Mouse (Mus musculus) fat pad, adult 2 months (tissue): Measurements from ENCODE around the gene Samd5.

Experiments used
- DNase-seq: peaks from one replicate; pipeline ENCODE4 v3.0.0-alpha.2; 2011; ENCODE audit warnings: low read depth, low spot score; ENCODE audit errors: extremely low read depth

Samd5 gene

GRCm38 (mm10) chr10:9674561-9675521, at the start of gene Samd5:
Gene Samd5, minus strand, starts transcription at chr10:9675208.
- DNase-seq, result no peak

GRCm38 (mm10) chr10:9722519-9723303, 47.7 kb upstream of the Samd5 start:
- no peak for DNase-seq

DNA sequence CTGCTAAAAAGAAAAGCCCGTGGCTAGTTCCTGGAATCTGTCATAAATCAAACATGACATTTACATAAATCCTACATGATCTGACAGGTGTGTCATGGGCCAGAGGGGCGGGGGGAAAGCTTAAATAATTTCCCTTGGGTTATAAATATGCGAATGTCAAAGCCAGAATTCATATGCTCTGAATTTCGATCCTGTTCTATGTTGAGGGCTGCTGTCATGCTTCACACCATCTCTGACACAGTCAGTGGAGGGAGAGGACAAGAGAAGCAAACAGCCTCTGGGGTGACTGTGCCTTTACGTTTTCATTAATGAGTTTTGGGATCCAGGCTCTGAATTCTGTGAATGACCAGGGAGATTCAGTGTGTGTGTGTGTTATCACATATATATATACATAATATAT, 45.0 kb upstream of the Samd5 start:
- DNase-seq, result no peak

DNA sequence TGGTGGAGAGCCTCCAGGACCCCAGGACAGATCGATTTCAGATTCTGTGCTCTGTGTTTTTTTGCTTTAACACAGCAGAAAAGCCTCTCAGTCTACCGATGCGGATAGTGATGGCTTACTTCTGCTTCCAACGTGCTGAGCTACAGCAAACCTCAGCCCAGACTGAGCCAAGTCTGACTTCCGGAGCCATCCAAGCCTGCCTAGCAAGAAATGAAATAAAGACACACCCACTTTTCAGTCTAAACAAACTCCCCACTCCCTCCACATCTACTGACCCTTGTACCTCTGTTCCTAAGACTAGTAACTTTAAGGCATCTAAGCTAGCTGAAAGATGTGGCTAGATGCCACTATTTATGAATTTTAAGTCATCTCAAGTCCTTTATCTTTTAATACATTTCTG, 43.1 kb upstream of the Samd5 start:
- no peak for DNase-seq

- no peak for DNase-seq
Observed at GRCm38 (mm10) chr10:9704956-9705355, 29.9 kb upstream of the Samd5 start.

DNA sequence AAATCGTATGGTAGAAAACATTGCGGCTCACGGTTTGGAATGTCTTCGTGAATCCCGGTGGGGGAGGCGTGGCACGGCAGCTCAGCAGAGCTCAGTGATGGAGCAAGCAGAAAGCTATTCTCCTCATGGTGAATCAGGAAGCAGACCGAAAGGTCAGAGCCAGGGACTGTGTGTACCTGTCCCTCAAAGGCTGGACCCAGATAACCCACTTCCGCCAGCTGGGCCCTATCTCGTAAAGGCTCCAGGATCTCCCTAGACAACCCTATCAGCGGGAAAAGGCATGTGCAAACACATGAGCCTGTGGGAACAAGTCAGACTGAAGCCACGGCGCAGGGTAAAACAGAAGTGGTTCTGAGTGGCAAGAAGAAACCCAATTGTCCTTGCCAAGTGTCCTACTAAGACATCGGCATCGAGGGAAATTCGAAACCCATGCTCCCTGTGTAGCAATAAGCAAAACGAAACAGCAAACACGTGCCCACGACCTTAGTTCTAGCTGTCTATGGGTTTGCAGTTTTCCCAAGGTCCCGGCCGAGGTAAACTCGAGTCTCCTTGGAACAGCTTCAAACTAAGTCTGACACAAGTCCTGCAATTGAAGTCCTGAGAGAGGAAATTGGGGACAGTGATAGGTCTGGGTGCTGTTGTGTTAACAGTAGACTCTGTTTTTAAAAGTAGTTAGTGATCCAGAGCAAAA, 24.2 kb upstream of the Samd5 start:
- DNase-seq, result no peak

DNA sequence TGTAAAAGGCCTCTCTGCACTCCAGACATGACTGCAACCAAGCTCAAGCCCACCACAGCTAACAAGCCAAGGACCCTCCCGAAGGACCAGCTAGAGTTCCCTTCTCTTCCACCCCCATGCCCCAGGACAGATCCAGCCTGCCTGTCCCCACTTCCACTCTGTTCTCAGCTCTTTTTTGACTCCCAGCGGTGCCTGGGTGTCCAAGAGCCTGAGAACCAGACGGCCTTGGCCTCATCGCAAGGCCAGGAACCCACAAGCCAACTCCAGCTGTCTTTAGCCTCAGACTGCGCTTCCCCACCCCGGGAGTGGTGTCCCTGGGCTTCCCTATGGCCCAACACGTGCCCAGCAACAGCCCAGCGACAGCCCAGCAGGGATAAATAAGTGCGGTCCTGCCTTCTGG, 23.1 kb upstream of the Samd5 start:
- no peak for DNase-seq

- DNase-seq, result no peak
Observed at GRCm38 (mm10) chr10:9696543-9697141, 21.6 kb upstream of the Samd5 start.

DNA sequence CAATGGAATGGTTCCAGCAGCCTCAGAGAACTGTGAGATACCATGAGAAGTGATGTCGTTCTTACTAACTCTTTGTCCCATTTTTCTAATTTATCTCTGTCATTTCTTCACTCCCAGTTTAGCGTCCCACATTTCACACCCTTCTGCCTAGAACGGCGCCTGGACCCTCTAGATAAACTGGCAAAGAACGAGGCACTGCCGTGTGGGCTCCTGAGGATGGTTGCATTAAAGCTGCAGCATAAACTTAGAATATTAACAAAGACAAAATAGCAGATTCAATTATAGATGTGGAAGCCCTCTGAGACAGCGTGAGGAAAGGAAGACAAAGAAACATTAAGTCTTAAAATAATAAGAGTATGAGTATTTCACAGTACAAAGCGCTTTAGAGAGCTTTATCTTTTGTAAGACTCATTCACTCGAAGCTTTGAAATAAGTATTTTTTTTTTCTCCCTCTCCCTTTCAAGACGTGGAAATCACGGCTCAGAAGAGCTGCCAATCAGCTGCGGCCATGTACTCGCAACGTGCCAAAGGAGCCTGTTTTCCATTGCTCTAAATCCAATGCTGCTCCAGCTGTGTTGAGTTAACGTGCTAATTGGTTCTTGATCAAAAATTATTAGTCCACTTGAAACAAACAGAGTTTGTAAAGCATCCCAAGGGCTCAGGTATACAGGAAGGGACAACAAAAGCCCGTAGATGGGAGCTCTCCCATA, 19.1 kb upstream of the Samd5 start:
- no peak for DNase-seq

DNA sequence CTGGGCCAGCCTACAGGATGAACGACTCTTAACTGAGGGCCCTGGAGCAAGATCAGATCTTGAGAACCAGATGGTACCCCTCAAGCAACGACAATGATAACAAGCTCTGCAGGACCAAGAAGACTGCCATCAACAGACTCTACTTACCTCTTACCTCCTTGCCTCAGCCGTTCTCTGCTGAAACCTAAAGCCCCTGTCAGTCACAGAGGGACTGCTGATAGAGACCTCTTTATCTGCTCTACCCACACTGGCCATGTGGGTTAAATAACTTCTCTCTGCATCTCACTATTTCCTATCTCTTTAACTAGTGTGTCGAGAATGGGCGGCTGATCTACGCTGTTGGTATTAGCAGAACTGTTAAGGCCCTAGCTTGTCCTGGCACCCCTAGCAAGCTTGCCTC, 5.9 kb upstream of the Samd5 start:
- DNase-seq, result no peak

GRCm38 (mm10) chr10:9679911-9680310, 4.9 kb upstream of the Samd5 start:
- DNase-seq, result no peak

DNA sequence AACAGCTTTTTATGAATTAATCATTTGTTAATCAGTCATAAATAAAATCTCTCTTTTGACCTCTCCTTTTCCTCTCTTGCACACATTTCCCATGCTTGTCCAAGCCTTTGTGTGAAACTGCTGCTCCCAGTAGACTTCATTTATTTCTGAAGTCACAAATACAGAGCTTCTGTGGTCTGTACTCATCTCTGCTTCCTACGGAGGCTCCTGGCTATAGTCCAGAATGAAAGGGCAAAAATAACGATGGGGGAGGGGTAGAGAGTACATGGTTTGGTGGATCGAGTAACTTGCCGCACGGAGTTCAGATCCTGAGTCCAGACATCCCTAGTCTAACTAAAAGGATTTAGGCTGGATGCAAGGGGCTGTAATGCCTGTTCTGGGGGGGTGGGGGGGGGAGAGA, 3.1 kb upstream of the Samd5 start:
- no peak for DNase-seq

DNA sequence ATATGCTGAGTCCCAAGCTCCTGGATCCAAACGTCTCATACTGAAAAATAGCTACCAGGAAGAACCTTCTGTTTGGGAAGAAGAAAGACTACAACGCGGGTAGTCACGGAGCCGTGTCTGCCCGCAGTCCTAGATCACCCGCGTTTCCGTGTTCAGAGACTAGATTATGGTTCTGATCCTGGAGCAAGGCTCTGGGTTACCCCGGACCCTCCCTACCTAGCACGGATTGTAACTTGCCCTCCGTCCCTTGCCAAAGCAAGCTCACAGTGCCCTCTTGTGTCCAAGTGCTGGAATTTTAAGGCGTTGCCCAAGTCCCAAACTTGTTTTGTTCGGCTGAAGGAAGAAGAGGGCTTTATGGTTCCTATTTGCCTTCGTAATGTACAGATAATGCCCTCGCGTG, 1.9 kb upstream of the Samd5 start:
- DNase-seq, result no peak

- no peak for DNase-seq
Observed at GRCm38 (mm10) chr10:9676418-9676786, 1.4 kb upstream of the Samd5 start.

DNA sequence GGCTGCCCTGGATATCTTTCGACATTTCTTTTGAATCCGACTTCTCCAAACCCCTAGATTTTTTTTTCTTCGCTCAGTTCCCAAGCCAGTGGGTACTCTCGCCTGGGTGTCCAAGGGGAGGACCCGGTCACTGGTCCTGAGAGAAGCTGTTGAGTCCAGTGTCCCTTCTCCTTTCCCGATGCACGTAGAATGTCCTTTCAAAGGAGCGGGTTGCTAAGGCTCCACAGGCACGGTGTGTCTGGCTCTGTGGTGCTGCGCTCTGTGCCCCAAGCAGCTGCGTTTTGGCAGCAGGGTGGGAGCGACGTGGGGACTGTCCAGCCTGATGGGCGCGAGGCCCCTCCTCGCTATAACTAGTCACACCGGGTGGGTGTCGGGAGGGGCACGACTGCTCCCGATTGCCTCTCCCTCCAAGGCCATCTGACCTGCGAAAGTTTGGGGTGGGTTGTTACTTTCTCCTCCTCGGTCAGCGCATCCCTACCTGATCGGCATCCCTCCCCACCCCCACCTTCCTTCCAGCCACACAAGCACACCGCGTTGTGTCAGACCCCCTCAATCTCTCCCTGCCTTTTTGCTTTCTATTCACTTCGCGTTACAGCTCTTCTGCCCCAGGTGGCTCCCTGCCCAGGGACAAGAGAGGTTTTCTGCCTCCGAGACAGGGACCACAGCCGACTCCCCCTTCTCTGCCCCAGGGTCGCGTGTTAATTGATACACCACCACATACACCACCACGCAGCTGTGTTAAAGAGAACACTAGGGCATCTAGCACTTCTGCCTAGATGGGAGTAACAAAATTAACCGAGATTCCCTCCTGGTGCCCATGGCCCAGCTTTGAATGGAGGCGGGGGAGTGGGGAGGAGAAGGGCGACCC, 776 bp upstream of the Samd5 start:
- DNase-seq, result no peak

DNA sequence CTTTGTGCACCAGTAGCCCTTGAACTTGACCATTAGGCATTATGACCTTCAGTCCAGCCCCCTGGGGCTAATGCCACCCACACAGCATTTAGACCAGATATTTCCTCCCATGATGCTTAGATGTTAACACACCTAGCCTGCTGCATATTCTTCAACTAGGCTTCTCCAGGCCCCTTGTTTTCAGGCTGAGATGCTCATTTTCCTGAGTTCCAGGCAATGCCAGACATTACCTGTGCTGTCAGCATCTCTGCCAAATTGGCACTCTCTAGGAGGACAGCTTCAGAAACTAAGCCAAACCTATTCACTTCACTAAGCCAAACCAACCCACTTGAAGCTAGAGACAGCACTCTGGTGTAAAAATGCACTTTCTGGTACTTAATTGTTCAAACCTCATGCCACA, 1.7 kb downstream of the Samd5 start:
- no peak for DNase-seq

- no peak for DNase-seq
Observed at GRCm38 (mm10) chr10:9672751-9673150, 2.3 kb downstream of the Samd5 start.

GRCm38 (mm10) chr10:9670351-9670750, 4.7 kb downstream of the Samd5 start:
- no peak for DNase-seq

DNA sequence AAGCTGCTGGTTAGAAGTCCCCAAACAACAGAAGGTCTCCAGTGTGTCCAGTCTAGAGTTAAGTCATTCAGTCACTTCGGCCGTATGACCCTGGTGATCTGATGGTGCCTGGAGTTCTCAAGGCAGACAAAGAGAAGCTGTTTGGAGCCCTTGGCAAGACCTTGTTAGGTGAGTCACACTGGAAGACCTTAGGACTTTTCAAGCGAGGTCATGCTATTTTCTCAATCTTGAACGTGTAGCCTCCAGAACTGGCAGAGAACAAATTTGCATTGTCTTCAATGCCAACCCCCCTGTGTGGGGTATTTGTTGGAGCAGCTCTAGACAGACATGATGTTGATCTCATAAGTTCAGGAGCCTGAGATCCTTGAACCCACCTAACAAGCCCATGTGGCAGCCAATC, 6.2 kb downstream of the Samd5 start:
- no peak for DNase-seq

- no peak for DNase-seq
Observed at GRCm38 (mm10) chr10:9652946-9653345, 22.1 kb downstream of the Samd5 start.
